Mouse (Mus musculus) embryonic facial prominence, embryonic 14.5 days (tissue): ENCODE results near the gene 1700030K09Rik. TPM values are rescaled to one million over a fixed set of nuclear protein-coding genes. Genes with fewer than 3 reads are reported as not detected.

Source experiments
- ATAC-seq: fragments of 200-750 bp; cut with Nextera tagmentation; 2 replicates; pipeline ENCODE4 v1.8.0; 2017; ENCODE audit warnings: low read depth, moderate number of reproducible peaks, moderate TSS enrichment
- DNase-seq: peaks from one replicate; pipeline ENCODE4 v3.0.0-alpha.2; 2015; ENCODE audit warnings: low spot score
- H3K27ac ChIP-seq: fragments of 300-500 bp; sonication (generic); replicated peaks from 2 replicates; pipeline ENCODE4 v1.5.1; 2014; ENCODE audit warnings: low read depth, mild to moderate bottlenecking, low read length, moderate library complexity
- H3K27me3 ChIP-seq: fragments of 300-500 bp; sonication (generic); replicated peaks from 2 replicates; pipeline ENCODE4 v1.6.1; 2014; ENCODE audit warnings: low read length; ENCODE audit not compliant: control insufficient read depth, insufficient read depth
- H3K36me3 ChIP-seq: fragments of 300-500 bp; sonication (generic); 2 replicates; pipeline ENCODE4 v1.6.1; 2014; ENCODE audit warnings: low read length, mixed read lengths; ENCODE audit not compliant: control insufficient read depth, insufficient read depth
- H3K4me1 ChIP-seq: fragments of 300-500 bp; sonication (generic); 2 replicates; pipeline ENCODE4 v1.6.1; 2014; ENCODE audit warnings: antibody characterized with exemption, low read length; ENCODE audit not compliant: control insufficient read depth, insufficient read depth
- H3K4me2 ChIP-seq: fragments of 300-500 bp; sonication (generic); 2 replicates; pipeline ENCODE4 v1.6.1; 2014; ENCODE audit warnings: low read depth, mild to moderate bottlenecking, low read length, moderate library complexity, mixed read lengths
- H3K4me3 ChIP-seq: fragments of 300-500 bp; sonication (generic); 2 replicates; pipeline ENCODE4 v1.5.1; 2014; ENCODE audit warnings: low read depth, mild to moderate bottlenecking, low read length
- H3K9ac ChIP-seq: fragments of 300-500 bp; sonication (generic); 2 replicates; pipeline ENCODE4 v1.6.1; 2014; ENCODE audit warnings: low read depth, mild to moderate bottlenecking, low read length, moderate library complexity, mixed read lengths
- H3K9me3 ChIP-seq: fragments of 300-500 bp; sonication (generic); 2 replicates; pipeline ENCODE4 v1.6.1; 2016; ENCODE audit warnings: low read length; ENCODE audit not compliant: control insufficient read depth
- WGBS: fragments of 180-500 bp; shearing (Covaris S2); extraction: QIAGEN DNeasy Blood & Tissue Kit; methylation state at CpG from one replicate; pipeline ENCODE4 v1.1.7; 2014; 5-methylcytosine and 5-hydroxymethylcytosine counted together
- polyA plus RNA-seq: library from polyadenylated mRNA; unstranded; fragments of >200 nt; fragmentation: Nextera tagmentation; extraction: Ambion mirVana; gene quantifications from 2 replicates; pipeline ENCODE4 v1.2.1, GENCODE M21; 2014

The 1700030K09Rik gene
- polyA plus RNA-seq, 1 experiment from 2014 or later: 12.3 TPM

- no peaks in the 10 kb centered on the region for H3K27me3 ChIP-seq
- peak overlapping the region; percentile 89 for H3K9ac ChIP-seq
- DNase-seq (peak; percentile 40), ATAC-seq (peak; percentile 51)
- H3K4me2 ChIP-seq: peak overlapping the region; percentile 85
- WGBS: 2% methylated on average over 20 of the region's 73 CpGs
- H3K36me3 ChIP-seq: no peaks in the 10 kb centered on the region
- H3K4me3 ChIP-seq: peak overlapping the region; percentile 79
- peaks cover 21% of the 10 kb centered on the region for H3K4me1 ChIP-seq
- H3K27ac ChIP-seq: peak overlapping the region; percentile 79
- no peaks in the 10 kb centered on the region for H3K9me3 ChIP-seq
Observed at GRCm38 (mm10) chr8:72420571-72421361, 22.9 kb upstream of the 1700030K09Rik start.

- Histone ChIP-seq H3K27me3 (no peaks in the 10 kb centered on the region), H3K9me3 (no peaks in the 10 kb centered on the region), H3K4me1 (peaks cover 17% of the 10 kb centered on the region), H3K36me3 (no peaks in the 10 kb centered on the region), H3K4me2 (peak within 1 kb of the TSS; percentile 85), H3K9ac (peak within 1 kb of the TSS; percentile 89), H3K4me3 (peak within 1 kb of the TSS; percentile 79), H3K27ac (peak within 1 kb of the TSS; percentile 89)
- peak; percentile 98 for ATAC-seq
- WGBS: under 1% methylated on average over 44 of the region's 48 CpGs
- DNase-seq: peak; percentile 100
Observed at GRCm38 (mm10) chr8:72421362-72422335, 22.0 kb upstream of the 1700030K09Rik start, which contains the start of gene Eps15l1. Gene Eps15l1 (minus strand): TSS chr8:72421460.

- Histone ChIP-seq H3K9ac (no peak overlapping the region), H3K4me3 (no peak overlapping the region), H3K4me1 (peaks cover 10% of the 10 kb centered on the region), H3K36me3 (no peaks in the 10 kb centered on the region), H3K9me3 (no peaks in the 10 kb centered on the region), H3K27me3 (no peaks in the 10 kb centered on the region), H3K4me2 (peak overlapping the region; percentile 5; the same call in 1 of the 2 replicates), H3K27ac (no peak overlapping the region)
- 71% methylated on average over 1 of the region's 1 CpGs for WGBS
- ATAC-seq: no peak
- no peak for DNase-seq
Observed at GRCm38 (mm10) chr8:72422926-72423325, 20.8 kb upstream of the 1700030K09Rik start.

- DNase-seq (no peak), ATAC-seq (no peak)
- Histone ChIP-seq H3K9me3 (no peaks in the 10 kb centered on the region), H3K4me1 (no peaks in the 10 kb centered on the region), H3K27me3 (no peaks in the 10 kb centered on the region), H3K4me3 (no peak overlapping the region), H3K36me3 (no peaks in the 10 kb centered on the region), H3K9ac (no peak overlapping the region), H3K4me2 (no peak overlapping the region), H3K27ac (no peak overlapping the region)
- WGBS: 52% methylated on average over 13 of the region's 13 CpGs
Observed at GRCm38 (mm10) chr8:72429676-72430075, 14.0 kb upstream of the 1700030K09Rik start.

GRCm38 (mm10) chr8:72434952-72435351, 8.7 kb upstream of the 1700030K09Rik start:
- 44% methylated on average over 2 of the region's 2 CpGs for WGBS
- DNase-seq: peak; percentile 3

GRCm38 (mm10) chr8:72438248-72439015, 5.2 kb upstream of the 1700030K09Rik start:
- WGBS: 77% methylated on average over 8 of the region's 8 CpGs
- Histone ChIP-seq H3K9ac (no peak overlapping the region), H3K4me3 (no peak overlapping the region), H3K9me3 (no peaks in the 10 kb centered on the region), H3K4me1 (no peaks in the 10 kb centered on the region), H3K27me3 (no peaks in the 10 kb centered on the region), H3K27ac (no peak overlapping the region), H3K36me3 (no peaks in the 10 kb centered on the region), H3K4me2 (no peak overlapping the region)
- ATAC-seq: no peak
- DNase-seq: no peak

More at GRCm38 (mm10) chr8:72434952-72435351, 8.7 kb upstream of the 1700030K09Rik start:
- ATAC-seq: no peak
- no peaks in the 10 kb centered on the region for H3K27me3 ChIP-seq
- H3K4me1 ChIP-seq: no peaks in the 10 kb centered on the region
- no peaks in the 10 kb centered on the region for H3K36me3 ChIP-seq
- no peak overlapping the region for H3K9ac ChIP-seq
- no peak overlapping the region for H3K27ac ChIP-seq
- H3K4me3 ChIP-seq: no peak overlapping the region
- H3K9me3 ChIP-seq: no peaks in the 10 kb centered on the region
- no peak overlapping the region for H3K4me2 ChIP-seq

GRCm38 (mm10) chr8:72443994-72444350, 292 bp downstream of the 1700030K09Rik start:
- peaks cover 11% of the 10 kb centered on the region for H3K36me3 ChIP-seq
- H3K9me3 ChIP-seq: 0 out of 2 replicates have a peak, but pooled peaks cover 5% of the 10 kb centered on the region
- 35% methylated on average over 6 of the region's 6 CpGs for WGBS
- H3K4me2 ChIP-seq: peak overlapping the region; percentile 83
- ATAC-seq: peak; percentile 45
- H3K27ac ChIP-seq: peak overlapping the region; percentile 22; the same call in 1 of the 2 replicates
- H3K4me3 ChIP-seq: peak overlapping the region; percentile 45
- H3K4me1 ChIP-seq: no peaks in the 10 kb centered on the region
- no peaks in the 10 kb centered on the region for H3K27me3 ChIP-seq
- H3K9ac ChIP-seq: peak overlapping the region; percentile 72
- no peak for DNase-seq

- H3K9ac ChIP-seq: no peak overlapping the region; the same call in 1 of the 2 replicates
- no peak overlapping the region for H3K4me3 ChIP-seq
- no peaks in the 10 kb centered on the region for H3K27me3 ChIP-seq
- peaks cover 22% of the 10 kb centered on the region for H3K36me3 ChIP-seq
- DNase-seq (no peak), ATAC-seq (no peak)
- no peak overlapping the region for H3K4me2 ChIP-seq
- 96% methylated on average over 6 of the region's 6 CpGs for WGBS
- 0 out of 2 replicates have a peak, but pooled peaks cover 5% of the 10 kb centered on the region for H3K9me3 ChIP-seq
- no peaks in the 10 kb centered on the region for H3K4me1 ChIP-seq
- H3K27ac ChIP-seq: no peak overlapping the region
Observed at GRCm38 (mm10) chr8:72445071-72445470, 1.4 kb downstream of the 1700030K09Rik start.
